Mouse (Mus musculus): ENCODE measurements around the gene Ppm1n. TPM values are rescaled to one million over a fixed set of nuclear protein-coding genes. Genes with fewer than 3 reads are reported as not detected.

Gene Ppm1n
- 0.48 and 0.62 TPM in 2 replicates for polyA plus RNA-seq (2012; rRNA removed)

GRCm38 (mm10) chr7:19279581-19280114 lies at the start of gene Ppm1n:
TSS of gene Ppm1n (minus strand) at chr7:19280064.
- no peak for DNase-seq (ENCODE audit: extremely low spot score in 1 of 2, low spot score in 1 of 2)

GRCm38 (mm10) chr7:19328425-19328824 lies 48.6 kb upstream of the Ppm1n start:
- no peak for DNase-seq (ENCODE audit: extremely low spot score in 1 of 2, low spot score in 1 of 2)

- DNase-seq (ENCODE audit: extremely low spot score in 1 of 2, low spot score in 1 of 2) = no peak
These were observed 47.9 kb upstream of the Ppm1n start for GRCm38 (mm10) chr7:19327782-19328181.

- DNase-seq (ENCODE audit: extremely low spot score in 1 of 2, low spot score in 1 of 2) = peak; percentile 85 to 94
These were observed 47.3 kb upstream of the Ppm1n start for GRCm38 (mm10) chr7:19327128-19327527.

GRCm38 (mm10) chr7:19326359-19326758 lies 46.5 kb upstream of the Ppm1n start:
- peak in 1 of 2 experiments; percentile 73 for DNase-seq (ENCODE audit: extremely low spot score in 1 of 2, low spot score in 1 of 2)

- DNase-seq (ENCODE audit: extremely low spot score in 1 of 2, low spot score in 1 of 2) = no peak
These were observed 45.7 kb upstream of the Ppm1n start for GRCm38 (mm10) chr7:19325262-19326199.

GRCm38 (mm10) chr7:19324221-19324620 lies 44.4 kb upstream of the Ppm1n start:
- DNase-seq (ENCODE audit: extremely low spot score in 1 of 2, low spot score in 1 of 2) = no peak

- DNase-seq (ENCODE audit: extremely low spot score in 1 of 2, low spot score in 1 of 2) = no peak
These were observed 42.6 kb upstream of the Ppm1n start for GRCm38 (mm10) chr7:19322489-19322888.

- DNase-seq (ENCODE audit: extremely low spot score in 1 of 2, low spot score in 1 of 2) = no peak
These were observed 41.6 kb upstream of the Ppm1n start for GRCm38 (mm10) chr7:19321464-19321863.

GRCm38 (mm10) chr7:19320637-19321036 lies 40.8 kb upstream of the Ppm1n start:
- DNase-seq (ENCODE audit: extremely low spot score in 1 of 2, low spot score in 1 of 2) = no peak

GRCm38 (mm10) chr7:19319906-19320305 lies 40.0 kb upstream of the Ppm1n start:
- peak; percentile 90 to 95 for DNase-seq (ENCODE audit: extremely low spot score in 1 of 2, low spot score in 1 of 2)

- no peak for DNase-seq (ENCODE audit: extremely low spot score in 1 of 2, low spot score in 1 of 2)
These were observed 39.6 kb upstream of the Ppm1n start for GRCm38 (mm10) chr7:19319458-19319857.

- DNase-seq (ENCODE audit: extremely low spot score in 1 of 2, low spot score in 1 of 2) = no peak
These were observed 38.8 kb upstream of the Ppm1n start for GRCm38 (mm10) chr7:19318676-19319075.

GRCm38 (mm10) chr7:19318201-19318600 lies 38.3 kb upstream of the Ppm1n start:
- no peak for DNase-seq (ENCODE audit: extremely low spot score in 1 of 2, low spot score in 1 of 2)

- no peak for DNase-seq (ENCODE audit: extremely low spot score in 1 of 2, low spot score in 1 of 2)
These were observed 36.7 kb upstream of the Ppm1n start for GRCm38 (mm10) chr7:19316451-19317161.

GRCm38 (mm10) chr7:19314033-19314432 lies 34.2 kb upstream of the Ppm1n start:
- DNase-seq (ENCODE audit: extremely low spot score in 1 of 2, low spot score in 1 of 2) = no peak

- DNase-seq (ENCODE audit: extremely low spot score in 1 of 2, low spot score in 1 of 2) = no peak
These were observed 32.1 kb upstream of the Ppm1n start for GRCm38 (mm10) chr7:19311991-19312390.

- DNase-seq (ENCODE audit: extremely low spot score in 1 of 2, low spot score in 1 of 2) = peak; percentile 93 to 97
These were observed 30.2 kb upstream of the Ppm1n start, which contains the start of gene Fosb for GRCm38 (mm10) chr7:19309884-19310641. TSS of gene Fosb (minus strand) at chr7:19310051.

GRCm38 (mm10) chr7:19309278-19309883 lies 29.5 kb upstream of the Ppm1n start:
- DNase-seq (ENCODE audit: extremely low spot score in 1 of 2, low spot score in 1 of 2) = no peak

All from frontal cortex, adult 2 months (tissue).